Mouse (Mus musculus): ENCODE results near the gene Zfp786. TPM values are rescaled to one million over a fixed set of nuclear protein-coding genes. Genes with fewer than 3 reads are reported as not detected.

The Zfp786 gene
- polyA plus RNA-seq, 1 experiment from 2014 or later, result 3.6 TPM

DNA sequence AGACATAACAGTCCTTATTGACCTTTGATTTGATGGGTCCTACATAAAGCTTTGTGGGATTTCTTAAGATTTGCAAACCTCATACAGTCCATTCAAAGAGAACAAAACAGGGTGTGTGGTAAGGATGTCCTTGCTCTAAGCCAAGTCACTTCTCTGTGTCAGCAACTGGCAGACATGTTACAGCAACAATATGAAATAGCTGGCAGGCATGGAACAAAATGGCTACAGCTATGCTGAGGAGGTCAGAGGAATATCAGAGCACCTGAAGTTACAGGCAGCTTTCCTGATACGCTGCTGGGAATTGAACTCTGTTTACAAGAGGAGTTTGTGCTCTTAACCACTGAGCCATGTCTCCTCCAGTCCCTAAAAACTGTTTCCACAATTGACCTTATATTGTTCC lies 1.6 kb upstream of the Zfp786 start:
- no peak overlapping the region for H3K27ac ChIP-seq (ENCODE audit: low read depth)
- ATAC-seq (replicated peaks; ENCODE audit: low FRiP score, low TSS enrichment, low read depth) (no peak), DNase-seq (ENCODE audit: low spot score) (no peak)
- no peaks in the 10 kb centered on the region for H3K27me3 ChIP-seq (replicated peaks; ENCODE audit: control insufficient read depth, insufficient read depth, low read length)
- H3K4me2 ChIP-seq (ENCODE audit: low read length), result no peak overlapping the region
- no peak overlapping the region for H3K4me3 ChIP-seq (ENCODE audit: low read depth, low read length)
- peaks cover 4% of the 10 kb centered on the region; the same call in 1 of the 2 replicates for H3K4me1 ChIP-seq (replicated peaks; ENCODE audit: control insufficient read depth, insufficient read depth, low read length)
- WGBS, result 74% methylated on average over 1 of the region's 1 CpGs
- no peaks in the 10 kb centered on the region for H3K9me3 ChIP-seq (ENCODE audit: control insufficient read depth, low read length)
- no peak overlapping the region for H3K9ac ChIP-seq (ENCODE audit: low read length)
- H3K36me3 ChIP-seq (ENCODE audit: control insufficient read depth, insufficient read depth, low read length), result no peaks in the 10 kb centered on the region

DNA sequence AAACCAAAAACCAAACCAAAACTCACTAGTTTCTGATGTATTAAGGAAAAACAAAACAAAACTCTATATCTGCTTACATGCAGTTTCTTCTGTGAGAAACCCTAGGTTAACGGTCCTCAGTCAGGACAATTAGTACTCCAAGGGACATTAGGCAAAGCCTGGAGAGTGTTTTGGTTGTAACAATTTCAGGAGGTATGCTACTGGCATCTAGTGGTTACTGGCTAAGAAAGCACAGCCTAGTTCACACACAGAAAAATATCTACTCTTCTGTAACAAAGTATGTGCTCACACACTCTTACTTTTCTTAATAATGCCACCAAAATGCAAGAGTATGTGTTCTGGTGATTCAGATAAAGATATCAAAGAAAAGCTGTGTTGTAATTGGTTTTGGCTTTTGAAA lies 1.7 kb downstream of the Zfp786 start:
- H3K9me3 ChIP-seq (ENCODE audit: control insufficient read depth, low read length), result no peaks in the 10 kb centered on the region
- H3K4me3 ChIP-seq (ENCODE audit: low read depth, low read length), result no peak overlapping the region
- H3K4me2 ChIP-seq (ENCODE audit: low read length), result 0 out of 2 replicates have a peak overlapping the region, but pooled peaks have one; percentile 44
- 28% methylated on average over 1 of the region's 1 CpGs for WGBS
- H3K4me1 ChIP-seq (replicated peaks; ENCODE audit: control insufficient read depth, insufficient read depth, low read length), result peaks cover 4% of the 10 kb centered on the region; the same call in 1 of the 2 replicates
- no peaks in the 10 kb centered on the region for H3K27me3 ChIP-seq (replicated peaks; ENCODE audit: control insufficient read depth, insufficient read depth, low read length)
- ATAC-seq (replicated peaks; ENCODE audit: low FRiP score, low TSS enrichment, low read depth) (no peak), DNase-seq (ENCODE audit: low spot score) (no peak)
- no peak overlapping the region for H3K27ac ChIP-seq (ENCODE audit: low read depth)
- H3K36me3 ChIP-seq (ENCODE audit: control insufficient read depth, insufficient read depth, low read length), result peaks cover 15% of the 10 kb centered on the region; the same call in 1 of the 2 replicates
- H3K9ac ChIP-seq (ENCODE audit: low read length), result no peak overlapping the region

DNA sequence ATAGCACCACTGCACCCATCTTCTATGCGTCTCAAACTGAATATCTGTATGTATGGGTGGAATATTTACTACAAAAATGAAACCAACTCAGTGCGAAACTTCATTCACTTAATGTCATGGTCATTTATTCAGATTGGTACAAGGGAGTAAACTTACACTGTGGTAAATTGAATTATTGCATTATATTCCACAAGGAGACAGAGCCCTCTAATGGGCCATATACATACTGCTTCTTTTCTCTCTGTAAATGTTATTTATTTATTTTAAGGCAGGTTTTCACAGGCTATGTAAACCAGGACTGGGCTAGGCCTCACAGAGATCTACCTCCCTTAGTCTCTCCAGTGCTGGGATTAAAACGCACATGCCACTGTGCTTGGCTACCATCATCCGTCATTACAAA lies 3.2 kb downstream of the Zfp786 start:
- peaks cover 28% of the 10 kb centered on the region for H3K36me3 ChIP-seq (ENCODE audit: control insufficient read depth, insufficient read depth, low read length)
- no peak overlapping the region for H3K4me2 ChIP-seq (ENCODE audit: low read length)
- H3K27ac ChIP-seq (ENCODE audit: low read depth), result no peak overlapping the region
- no peaks in the 10 kb centered on the region for H3K9me3 ChIP-seq (ENCODE audit: control insufficient read depth, low read length)
- 92% methylated on average over 4 of the region's 4 CpGs for WGBS
- no peak overlapping the region for H3K9ac ChIP-seq (ENCODE audit: low read length)
- DNase-seq (ENCODE audit: low spot score) (no peak), ATAC-seq (replicated peaks; ENCODE audit: low FRiP score, low TSS enrichment, low read depth) (no peak)
- H3K4me3 ChIP-seq (ENCODE audit: low read depth, low read length), result no peak overlapping the region
- peaks cover 4% of the 10 kb centered on the region; the same call in 1 of the 2 replicates for H3K4me1 ChIP-seq (replicated peaks; ENCODE audit: control insufficient read depth, insufficient read depth, low read length)
- H3K27me3 ChIP-seq (replicated peaks; ENCODE audit: control insufficient read depth, insufficient read depth, low read length), result no peaks in the 10 kb centered on the region

GRCm38 (mm10) chr6:47824241-47824640 lies 6.4 kb downstream of the Zfp786 start:
- no peak for ATAC-seq (replicated peaks; ENCODE audit: low FRiP score, low TSS enrichment, low read depth)

DNA sequence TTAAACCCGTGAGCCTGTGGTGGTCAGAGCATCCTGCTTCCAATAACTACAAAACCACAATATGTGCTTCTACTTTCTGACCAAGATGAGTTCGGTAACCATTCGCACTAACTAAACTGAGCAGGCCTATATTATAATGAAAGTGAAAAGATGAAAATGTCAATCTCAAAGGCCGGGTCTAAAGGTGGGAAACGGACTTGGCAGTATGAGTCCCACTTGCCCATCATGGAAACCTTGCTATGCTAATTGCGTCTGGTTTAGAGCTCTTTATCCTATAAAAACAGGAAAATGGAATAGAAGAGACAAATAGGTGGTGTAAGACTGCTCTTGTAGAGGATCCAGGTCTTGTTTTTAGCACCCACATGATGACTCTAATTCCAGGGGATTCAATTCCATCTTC lies 8.9 kb downstream of the Zfp786 start:
- no peaks in the 10 kb centered on the region for H3K27me3 ChIP-seq (replicated peaks; ENCODE audit: control insufficient read depth, insufficient read depth, low read length)
- no peak overlapping the region for H3K4me3 ChIP-seq (ENCODE audit: low read depth, low read length)
- no peak overlapping the region for H3K4me2 ChIP-seq (ENCODE audit: low read length)
- H3K27ac ChIP-seq (ENCODE audit: low read depth), result no peak overlapping the region
- H3K36me3 ChIP-seq (ENCODE audit: control insufficient read depth, insufficient read depth, low read length), result peaks cover 51% of the 10 kb centered on the region
- H3K9me3 ChIP-seq (ENCODE audit: control insufficient read depth, low read length), result no peaks in the 10 kb centered on the region
- DNase-seq (ENCODE audit: low spot score), result no peak
- no peak for ATAC-seq (replicated peaks; ENCODE audit: low FRiP score, low TSS enrichment, low read depth)
- no peak overlapping the region for H3K9ac ChIP-seq (ENCODE audit: low read length)
- H3K4me1 ChIP-seq (replicated peaks; ENCODE audit: control insufficient read depth, insufficient read depth, low read length), result no peaks in the 10 kb centered on the region
- 92% methylated on average over 6 of the region's 6 CpGs for WGBS

More at GRCm38 (mm10) chr6:47824241-47824640, 6.4 kb downstream of the Zfp786 start:
- no peak overlapping the region for H3K27ac ChIP-seq (ENCODE audit: low read depth)
- 70% methylated on average over 2 of the region's 2 CpGs for WGBS
- DNase-seq (ENCODE audit: low spot score), result no peak
- no peaks in the 10 kb centered on the region for H3K4me1 ChIP-seq (replicated peaks; ENCODE audit: control insufficient read depth, insufficient read depth, low read length)
- H3K27me3 ChIP-seq (replicated peaks; ENCODE audit: control insufficient read depth, insufficient read depth, low read length), result no peaks in the 10 kb centered on the region
- peaks cover 51% of the 10 kb centered on the region for H3K36me3 ChIP-seq (ENCODE audit: control insufficient read depth, insufficient read depth, low read length)
- no peak overlapping the region for H3K4me3 ChIP-seq (ENCODE audit: low read depth, low read length)
- no peak overlapping the region for H3K4me2 ChIP-seq (ENCODE audit: low read length)
- no peak overlapping the region for H3K9ac ChIP-seq (ENCODE audit: low read length)
- no peaks in the 10 kb centered on the region for H3K9me3 ChIP-seq (ENCODE audit: control insufficient read depth, low read length)

GRCm38 (mm10) chr6:47821236-47821635 lies 9.4 kb downstream of the Zfp786 start:
- Histone ChIP-seq H3K4me2 (ENCODE audit: low read length) (no peak overlapping the region), H3K36me3 (ENCODE audit: control insufficient read depth, insufficient read depth, low read length) (peaks cover 51% of the 10 kb centered on the region), H3K27ac (ENCODE audit: low read depth) (no peak overlapping the region), H3K9ac (ENCODE audit: low read length) (no peak overlapping the region), H3K9me3 (ENCODE audit: control insufficient read depth, low read length) (no peaks in the 10 kb centered on the region), H3K4me3 (ENCODE audit: low read depth, low read length) (no peak overlapping the region), H3K27me3 (replicated peaks; ENCODE audit: control insufficient read depth, insufficient read depth, low read length) (no peaks in the 10 kb centered on the region), H3K4me1 (replicated peaks; ENCODE audit: control insufficient read depth, insufficient read depth, low read length) (no peaks in the 10 kb centered on the region)
- 94% methylated on average over 5 of the region's 5 CpGs for WGBS
- ATAC-seq (replicated peaks; ENCODE audit: low FRiP score, low TSS enrichment, low read depth) (no peak), DNase-seq (ENCODE audit: low spot score) (no peak)

DNA sequence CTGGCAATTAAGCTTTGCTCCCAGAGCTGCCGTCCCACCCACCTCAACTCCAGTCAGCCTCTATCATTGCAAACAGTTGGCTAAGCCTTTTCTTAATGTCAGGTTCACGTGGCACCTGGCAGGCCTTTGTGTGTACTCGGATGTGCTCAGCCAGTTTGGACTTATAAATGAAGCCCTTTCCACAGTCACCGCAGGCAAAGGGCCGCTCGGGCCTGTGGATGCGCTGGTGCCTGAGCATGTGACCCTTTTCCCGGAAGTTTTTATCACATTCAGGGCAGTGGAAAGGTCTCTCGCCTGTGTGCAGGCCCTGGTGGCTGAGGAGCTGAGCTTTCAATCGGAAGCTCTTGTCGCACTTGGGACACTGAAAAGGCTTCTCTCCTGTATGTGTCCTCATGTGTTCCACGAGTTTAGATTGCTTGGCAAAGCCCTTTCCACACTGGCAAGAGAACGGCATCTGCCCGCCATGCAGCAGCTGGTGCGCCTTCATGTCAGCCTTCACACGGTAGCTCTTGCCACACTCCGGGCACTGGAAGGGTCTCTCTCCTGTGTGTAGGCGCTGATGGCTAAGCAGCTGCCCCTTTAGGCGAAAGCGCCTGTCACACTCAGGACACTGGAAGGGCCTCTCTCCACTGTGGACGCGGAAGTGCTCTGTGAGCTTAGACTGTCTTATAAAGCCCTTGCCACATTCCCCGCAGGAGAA lies 10.9 kb downstream of the Zfp786 start:
- Histone ChIP-seq H3K4me2 (ENCODE audit: low read length) (no peak overlapping the region), H3K27me3 (replicated peaks; ENCODE audit: control insufficient read depth, insufficient read depth, low read length) (no peaks in the 10 kb centered on the region), H3K4me3 (ENCODE audit: low read depth, low read length) (no peak overlapping the region), H3K9me3 (ENCODE audit: control insufficient read depth, low read length) (no peaks in the 10 kb centered on the region), H3K4me1 (replicated peaks; ENCODE audit: control insufficient read depth, insufficient read depth, low read length) (no peaks in the 10 kb centered on the region), H3K36me3 (ENCODE audit: control insufficient read depth, insufficient read depth, low read length) (peaks cover 44% of the 10 kb centered on the region), H3K9ac (ENCODE audit: low read length) (no peak overlapping the region), H3K27ac (ENCODE audit: low read depth) (no peak overlapping the region)
- DNase-seq (ENCODE audit: low spot score), result no peak
- ATAC-seq (replicated peaks; ENCODE audit: low FRiP score, low TSS enrichment, low read depth), result no peak
- WGBS, result 93% methylated on average over 23 of the region's 23 CpGs

- Histone ChIP-seq H3K9me3 (ENCODE audit: control insufficient read depth, low read length) (no peaks in the 10 kb centered on the region), H3K4me1 (replicated peaks; ENCODE audit: control insufficient read depth, insufficient read depth, low read length) (peaks cover 6% of the 10 kb centered on the region), H3K4me3 (ENCODE audit: low read depth, low read length) (no peak overlapping the region), H3K4me2 (ENCODE audit: low read length) (no peak overlapping the region), H3K27ac (ENCODE audit: low read depth) (no peak overlapping the region), H3K27me3 (replicated peaks; ENCODE audit: control insufficient read depth, insufficient read depth, low read length) (no peaks in the 10 kb centered on the region), H3K36me3 (ENCODE audit: control insufficient read depth, insufficient read depth, low read length) (peaks cover 34% of the 10 kb centered on the region), H3K9ac (ENCODE audit: low read length) (no peak overlapping the region)
- WGBS, result 93% methylated on average over 8 of the region's 8 CpGs
- DNase-seq (ENCODE audit: low spot score) (no peak), ATAC-seq (replicated peaks; ENCODE audit: low FRiP score, low TSS enrichment, low read depth) (no peak)
Observed at GRCm38 (mm10) chr6:47818721-47819120, 11.9 kb downstream of the Zfp786 start.

DNA sequence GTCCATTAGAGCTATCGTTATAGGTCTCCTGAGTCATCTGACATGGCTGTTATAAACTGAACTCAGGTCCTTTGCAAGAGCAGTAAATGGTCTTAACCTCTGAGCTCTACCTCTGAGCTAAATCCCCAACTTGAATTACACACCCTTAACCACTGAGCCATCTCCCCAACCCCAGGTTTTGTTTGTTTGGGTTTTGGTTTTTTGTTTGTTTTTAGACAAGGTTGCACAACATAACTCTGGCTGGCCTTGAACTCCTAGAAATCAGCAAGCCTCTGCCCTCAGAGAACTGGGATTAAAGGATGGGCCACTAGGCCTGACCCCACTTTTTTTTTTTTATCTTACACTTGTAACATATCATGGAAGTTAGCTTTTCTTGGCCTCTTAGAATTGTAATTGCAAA lies 14.5 kb downstream of the Zfp786 start:
- DNase-seq (ENCODE audit: low spot score), result no peak
- H3K4me2 ChIP-seq (ENCODE audit: low read length), result no peak overlapping the region
- H3K9ac ChIP-seq (ENCODE audit: low read length), result no peak overlapping the region
- peaks cover 15% of the 10 kb centered on the region; the same call in 1 of the 2 replicates for H3K36me3 ChIP-seq (ENCODE audit: control insufficient read depth, insufficient read depth, low read length)
- WGBS, result 77% methylated on average over 1 of the region's 1 CpGs
- peaks cover 14% of the 10 kb centered on the region for H3K4me1 ChIP-seq (replicated peaks; ENCODE audit: control insufficient read depth, insufficient read depth, low read length)
- no peaks in the 10 kb centered on the region for H3K27me3 ChIP-seq (replicated peaks; ENCODE audit: control insufficient read depth, insufficient read depth, low read length)
- ATAC-seq (replicated peaks; ENCODE audit: low FRiP score, low TSS enrichment, low read depth), result no peak
- no peaks in the 10 kb centered on the region for H3K9me3 ChIP-seq (ENCODE audit: control insufficient read depth, low read length)
- no peak overlapping the region for H3K4me3 ChIP-seq (ENCODE audit: low read depth, low read length)
- no peak overlapping the region for H3K27ac ChIP-seq (ENCODE audit: low read depth)

Measured in intestine, embryonic 14.5 days (tissue).